Mouse (Mus musculus): Measurements from ENCODE around the gene Ogfr. TPM values are rescaled to one million over a fixed set of nuclear protein-coding genes. Genes with fewer than 3 reads are reported as not detected.

The Ogfr gene
- polyA plus RNA-seq (2012; rRNA removed), result 11.5 and 20.2 TPM in 2 replicates
- polyA plus RNA-seq (2014; fragmentation: Nextera tagmentation; extraction: Ambion mirVana), result 18.0 and 21.2 TPM in 2 replicates

DNA sequence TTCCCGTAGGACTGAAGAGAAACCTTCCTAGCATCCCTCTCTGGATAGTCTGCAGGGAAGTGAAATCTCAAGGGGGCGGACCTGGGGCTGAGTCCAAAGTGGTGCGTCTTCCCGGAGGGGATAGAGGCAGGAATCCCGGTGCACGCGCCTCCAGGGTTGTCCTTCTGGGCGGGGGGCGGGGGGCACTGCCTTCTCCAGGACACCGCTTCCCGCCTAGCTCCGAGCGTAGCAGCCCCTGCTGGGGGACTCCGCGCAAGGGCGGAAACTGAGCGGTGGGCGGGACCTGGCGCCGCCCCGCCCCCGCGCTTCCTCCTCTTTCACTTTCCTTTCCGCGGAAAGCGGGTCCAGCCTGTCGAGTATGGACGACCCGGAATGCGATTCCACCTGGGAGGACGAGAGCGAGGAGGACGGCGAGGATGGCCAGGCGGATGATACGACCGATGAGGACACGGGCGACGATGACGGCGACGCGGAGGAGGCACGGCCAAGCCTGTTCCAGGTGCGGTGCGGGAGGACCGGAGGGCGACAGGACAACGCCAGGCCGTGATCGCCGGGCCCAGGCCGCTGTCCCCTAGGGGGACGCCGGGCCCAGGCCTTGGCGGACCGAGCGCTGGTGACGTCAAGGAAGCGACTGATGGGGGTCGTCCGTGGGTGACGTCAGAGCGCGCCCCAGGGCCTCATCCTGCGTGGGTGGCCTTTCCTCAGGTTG is at the start of gene Ogfr:
TSS of gene Ogfr (plus strand) at position 123 of the 709 bp plus-strand sequence.
- H3K4me1 ChIP-seq (replicated peaks; ENCODE audit: control insufficient read depth in 2 of 2, insufficient read depth in 2 of 2, low read length in 1 of 2), result peaks cover 0 to 6% of the 10 kb centered on the region in 2 experiments; a peak in 2 of 4 replicates
- H3K27me3 ChIP-seq (ENCODE audit: control insufficient read depth, insufficient read depth, low read length), result no peaks in the 10 kb centered on the region
- H3K9ac ChIP-seq (replicated peaks), result peak within 1 kb of the TSS; percentile 95
- TF ChIP-seq CTCF (IDR thresholded peaks at IDR 0.05; ENCODE audit: low read depth), result peak; percentile 49
- TF ChIP-seq EP300 (IDR thresholded peaks at IDR 0.05; ENCODE audit: low read depth), result no peak
- H3K36me3 ChIP-seq (replicated peaks; ENCODE audit: control insufficient read depth, insufficient read depth, low read depth), result peaks cover 10% of the 10 kb centered on the region
- WGBS (ENCODE audit: insufficient replicate concordance), result under 1% methylated on average over 65 of the region's 67 CpGs
- peak within 1 kb of the TSS; percentile 89 to 99 for H3K4me3 ChIP-seq (ENCODE audit: insufficient read depth in 1 of 2, low read depth in 2 of 2, low read length in 2 of 2)
- no peaks in the 10 kb centered on the region for H3K9me3 ChIP-seq (ENCODE audit: control insufficient read depth, low read length)
- H3K4me2 ChIP-seq (ENCODE audit: low read depth), result peak within 1 kb of the TSS; percentile 87
- DNase-seq (ENCODE audit: low read depth in 3 of 3, low spot score in 3 of 3), result peak; percentile 54 to 63 (median 59)
- ATAC-seq (ENCODE audit: insufficient read depth), result peak; percentile 87
- H3K27ac ChIP-seq, result peak within 1 kb of the TSS; percentile 55

- TF ChIP-seq CTCF (IDR thresholded peaks at IDR 0.05; ENCODE audit: low read depth), result no peak
- no peak for TF ChIP-seq EP300 (IDR thresholded peaks at IDR 0.05; ENCODE audit: low read depth)
- H3K4me1 ChIP-seq (replicated peaks; ENCODE audit: control insufficient read depth in 2 of 2, insufficient read depth in 2 of 2, low read length in 1 of 2), result no peaks in the 10 kb centered on the region
- no peak overlapping the region for H3K27ac ChIP-seq
- H3K27me3 ChIP-seq (ENCODE audit: control insufficient read depth, insufficient read depth, low read length), result no peaks in the 10 kb centered on the region
- H3K4me2 ChIP-seq (ENCODE audit: low read depth), result no peak overlapping the region
- no peaks in the 10 kb centered on the region for H3K9me3 ChIP-seq (ENCODE audit: control insufficient read depth, low read length)
- no peak overlapping the region for H3K4me3 ChIP-seq (ENCODE audit: insufficient read depth in 1 of 2, low read depth in 2 of 2, low read length in 2 of 2)
- no peaks in the 10 kb centered on the region for H3K36me3 ChIP-seq (replicated peaks; ENCODE audit: control insufficient read depth, insufficient read depth, low read depth)
- H3K9ac ChIP-seq (replicated peaks), result no peak overlapping the region
- ATAC-seq (ENCODE audit: insufficient read depth), result no peak
- no peak for DNase-seq (ENCODE audit: low read depth in 3 of 3, low spot score in 3 of 3)
- WGBS (ENCODE audit: insufficient replicate concordance), result 63% methylated on average over 2 of the region's 2 CpGs
These were observed 45.4 kb upstream of the Ogfr start for GRCm38 (mm10) chr2:180543675-180544074.

- H3K36me3 ChIP-seq (replicated peaks; ENCODE audit: control insufficient read depth, insufficient read depth, low read depth), result no peaks in the 10 kb centered on the region
- no peak overlapping the region for H3K9ac ChIP-seq (replicated peaks)
- no peaks in the 10 kb centered on the region for H3K9me3 ChIP-seq (ENCODE audit: control insufficient read depth, low read length)
- DNase-seq (ENCODE audit: low read depth in 3 of 3, low spot score in 3 of 3), result no peak
- 46% methylated on average over 18 of the region's 18 CpGs for WGBS (ENCODE audit: insufficient replicate concordance)
- no peak overlapping the region for H3K27ac ChIP-seq
- H3K4me3 ChIP-seq (ENCODE audit: insufficient read depth in 1 of 2, low read depth in 2 of 2, low read length in 2 of 2), result no peak overlapping the region
- no peak overlapping the region for H3K4me2 ChIP-seq (ENCODE audit: low read depth)
- H3K4me1 ChIP-seq (replicated peaks; ENCODE audit: control insufficient read depth in 2 of 2, insufficient read depth in 2 of 2, low read length in 1 of 2), result no peaks in the 10 kb centered on the region
- H3K27me3 ChIP-seq (ENCODE audit: control insufficient read depth, insufficient read depth, low read length), result no peaks in the 10 kb centered on the region
- no peak for TF ChIP-seq EP300 (IDR thresholded peaks at IDR 0.05; ENCODE audit: low read depth)
- TF ChIP-seq CTCF (IDR thresholded peaks at IDR 0.05; ENCODE audit: low read depth), result no peak
- ATAC-seq (ENCODE audit: insufficient read depth), result no peak
These were observed 44.0 kb upstream of the Ogfr start for GRCm38 (mm10) chr2:180545046-180545445.

GRCm38 (mm10) chr2:180547384-180548106 is 41.5 kb upstream of the Ogfr start:
- Histone ChIP-seq H3K27ac (no peak overlapping the region), H3K4me2 (ENCODE audit: low read depth) (no peak overlapping the region), H3K4me1 (replicated peaks; ENCODE audit: control insufficient read depth in 2 of 2, insufficient read depth in 2 of 2, low read length in 1 of 2) (no peaks in the 10 kb centered on the region), H3K4me3 (ENCODE audit: insufficient read depth in 1 of 2, low read depth in 2 of 2, low read length in 2 of 2) (no peak overlapping the region), H3K9ac (replicated peaks) (no peak overlapping the region), H3K9me3 (ENCODE audit: control insufficient read depth, low read length) (no peaks in the 10 kb centered on the region), H3K36me3 (replicated peaks; ENCODE audit: control insufficient read depth, insufficient read depth, low read depth) (no peaks in the 10 kb centered on the region), H3K27me3 (ENCODE audit: control insufficient read depth, insufficient read depth, low read length) (no peaks in the 10 kb centered on the region)
- DNase-seq (ENCODE audit: low read depth in 3 of 3, low spot score in 3 of 3), result no peak
- WGBS (ENCODE audit: insufficient replicate concordance), result 22% methylated on average over 8 of the region's 8 CpGs
- no peak for TF ChIP-seq CTCF (IDR thresholded peaks at IDR 0.05; ENCODE audit: low read depth)
- TF ChIP-seq EP300 (IDR thresholded peaks at IDR 0.05; ENCODE audit: low read depth), result no peak
- no peak for ATAC-seq (ENCODE audit: insufficient read depth)

DNA sequence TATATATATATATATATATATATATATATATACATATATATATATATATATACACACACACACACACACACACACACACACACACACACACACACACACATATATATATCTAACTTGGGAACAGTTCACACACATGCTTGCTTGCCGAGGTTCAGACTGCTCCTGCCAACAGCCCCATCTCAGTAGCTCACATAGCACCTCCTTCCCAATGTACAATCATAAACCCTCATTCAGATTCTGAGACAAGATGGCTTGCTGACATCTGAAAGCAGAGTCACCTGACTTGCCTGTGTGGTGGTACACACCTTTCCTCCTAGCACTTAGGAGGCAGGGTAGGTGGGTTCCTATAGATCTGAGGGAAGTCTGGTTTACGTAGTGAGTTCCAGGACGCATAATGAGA is 36.7 kb upstream of the Ogfr start:
- DNase-seq (ENCODE audit: low read depth in 3 of 3, low spot score in 3 of 3) (no peak), ATAC-seq (ENCODE audit: insufficient read depth) (no peak)
- Histone ChIP-seq H3K36me3 (replicated peaks; ENCODE audit: control insufficient read depth, insufficient read depth, low read depth) (no peaks in the 10 kb centered on the region), H3K4me1 (replicated peaks; ENCODE audit: control insufficient read depth in 2 of 2, insufficient read depth in 2 of 2, low read length in 1 of 2) (no peaks in the 10 kb centered on the region), H3K27me3 (ENCODE audit: control insufficient read depth, insufficient read depth, low read length) (no peaks in the 10 kb centered on the region), H3K4me2 (ENCODE audit: low read depth) (no peak overlapping the region), H3K4me3 (ENCODE audit: insufficient read depth in 1 of 2, low read depth in 2 of 2, low read length in 2 of 2) (no peak overlapping the region), H3K9ac (replicated peaks) (no peak overlapping the region), H3K9me3 (ENCODE audit: control insufficient read depth, low read length) (no peaks in the 10 kb centered on the region), H3K27ac (no peak overlapping the region)
- TF ChIP-seq EP300 (IDR thresholded peaks at IDR 0.05; ENCODE audit: low read depth) (no peak), CTCF (IDR thresholded peaks at IDR 0.05; ENCODE audit: low read depth) (no peak)
- WGBS (ENCODE audit: insufficient replicate concordance), result 51% methylated on average over 3 of the region's 3 CpGs
